Mouse (Mus musculus): ENCODE measurements around the gene Plekhh2. TPM values are rescaled to one million over a fixed set of nuclear protein-coding genes. Genes with fewer than 3 reads are reported as not detected.

Plekhh2 gene
- polyA plus RNA-seq, 1 experiment from 2014 or later = 4.2 TPM

DNA sequence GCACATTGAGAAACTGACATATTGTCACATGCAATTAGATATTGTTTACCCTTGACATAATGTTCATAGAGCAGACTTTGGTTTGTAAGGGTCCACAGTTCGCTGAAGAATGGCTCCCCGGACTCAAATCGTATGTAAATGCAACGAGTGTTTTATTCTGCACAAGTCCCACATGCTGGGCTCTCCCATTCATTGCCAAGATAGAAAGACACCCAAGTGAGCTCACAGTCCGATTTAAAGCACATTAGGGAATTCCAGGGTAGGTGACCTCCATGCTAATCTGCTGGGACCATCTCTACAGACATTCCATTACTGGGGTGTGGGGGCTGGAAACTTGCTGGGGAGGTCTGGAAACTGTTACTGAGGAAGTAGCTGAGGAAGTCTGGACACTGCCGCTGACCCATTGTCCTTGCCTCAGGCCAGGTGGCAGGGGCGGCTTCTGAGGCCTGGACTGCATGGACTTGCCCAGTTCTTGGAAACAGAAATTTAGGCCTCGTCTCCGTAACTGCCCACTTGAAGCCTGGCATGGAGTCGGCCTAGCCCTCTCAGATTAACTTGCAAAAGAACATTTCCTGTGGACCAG lies 128.2 kb downstream of the Plekhh2 start:
- ATAC-seq (ENCODE audit: insufficient read depth, low FRiP score, low TSS enrichment) (no peak), DNase-seq (ENCODE audit: low spot score) (no peak)
- no peak overlapping the region for H3K4me2 ChIP-seq (ENCODE audit: low read depth)
- H3K27me3 ChIP-seq (ENCODE audit: control insufficient read depth, insufficient read depth, low read length) = no peaks in the 10 kb centered on the region
- no peaks in the 10 kb centered on the region for H3K9me3 ChIP-seq (ENCODE audit: control insufficient read depth, low read length)
- H3K4me3 ChIP-seq (ENCODE audit: low read depth, low read length) = no peak overlapping the region
- H3K36me3 ChIP-seq (ENCODE audit: control insufficient read depth, insufficient read depth, low read length) = no peaks in the 10 kb centered on the region
- WGBS = 77% methylated on average over 10 of the region's 10 CpGs
- H3K9ac ChIP-seq (ENCODE audit: low read length) = no peak overlapping the region
- H3K4me1 ChIP-seq (ENCODE audit: control insufficient read depth, insufficient read depth, low read length) = peaks cover 3% of the 10 kb centered on the region; the same call in 1 of the 2 replicates
- H3K27ac ChIP-seq (ENCODE audit: low read depth, low read length) = no peak overlapping the region

DNA sequence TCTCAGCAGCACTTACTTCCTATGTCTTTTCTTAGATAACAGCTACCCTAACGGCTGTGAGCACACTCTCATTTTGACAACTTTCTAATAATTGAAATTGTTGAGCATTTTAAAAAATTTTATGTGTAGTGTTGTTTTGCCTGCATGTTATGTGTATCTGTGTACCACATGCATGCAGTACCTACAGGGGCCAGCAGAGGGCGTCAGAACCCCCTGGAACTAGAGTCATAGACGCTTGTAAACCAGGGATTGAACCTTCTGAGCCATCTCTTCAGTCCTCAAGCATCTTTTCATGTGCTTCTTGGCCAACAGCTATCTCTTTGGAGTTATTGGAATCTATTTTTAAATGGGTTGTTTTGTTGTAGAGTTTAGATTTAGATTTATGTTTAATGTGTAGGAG lies 130.2 kb downstream of the Plekhh2 start:
- Histone ChIP-seq H3K4me1 (ENCODE audit: control insufficient read depth, insufficient read depth, low read length) (peaks cover 6% of the 10 kb centered on the region; the same call in 1 of the 2 replicates), H3K27me3 (ENCODE audit: control insufficient read depth, insufficient read depth, low read length) (no peaks in the 10 kb centered on the region), H3K9me3 (ENCODE audit: control insufficient read depth, low read length) (no peaks in the 10 kb centered on the region), H3K27ac (ENCODE audit: low read depth, low read length) (no peak overlapping the region), H3K4me2 (ENCODE audit: low read depth) (no peak overlapping the region), H3K9ac (ENCODE audit: low read length) (no peak overlapping the region), H3K36me3 (ENCODE audit: control insufficient read depth, insufficient read depth, low read length) (no peaks in the 10 kb centered on the region), H3K4me3 (ENCODE audit: low read depth, low read length) (no peak overlapping the region)
- no peak for ATAC-seq (ENCODE audit: insufficient read depth, low FRiP score, low TSS enrichment)
- WGBS = 33% methylated on average over 3 of the region's 3 CpGs
- no peak for DNase-seq (ENCODE audit: low spot score)

DNA sequence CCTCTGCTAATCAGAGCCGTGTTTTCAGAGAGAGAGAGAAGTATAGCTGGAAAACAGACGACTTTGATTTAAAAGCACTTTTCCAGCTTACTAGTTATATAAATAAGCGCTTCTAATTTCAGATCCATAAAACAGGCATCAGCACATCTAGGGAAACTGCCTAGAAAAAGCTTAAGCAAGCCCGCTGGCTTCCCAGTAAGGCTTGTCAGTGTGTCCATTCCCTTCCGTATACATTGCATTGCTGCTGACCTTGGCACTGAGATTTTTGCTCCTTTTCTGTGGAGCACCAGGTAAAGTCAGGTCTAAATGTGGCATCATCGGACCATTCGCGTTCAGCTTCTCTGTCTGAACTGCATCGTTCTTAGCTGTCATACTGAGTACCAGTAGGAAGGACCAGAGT lies 130.6 kb downstream of the Plekhh2 start:
- peaks cover 6% of the 10 kb centered on the region; the same call in 1 of the 2 replicates for H3K4me1 ChIP-seq (ENCODE audit: control insufficient read depth, insufficient read depth, low read length)
- DNase-seq (ENCODE audit: low spot score) (no peak), ATAC-seq (ENCODE audit: insufficient read depth, low FRiP score, low TSS enrichment) (no peak)
- 93% methylated on average over 9 of the region's 9 CpGs for WGBS
- no peak overlapping the region for H3K9ac ChIP-seq (ENCODE audit: low read length)
- no peaks in the 10 kb centered on the region for H3K9me3 ChIP-seq (ENCODE audit: control insufficient read depth, low read length)
- no peak overlapping the region for H3K4me2 ChIP-seq (ENCODE audit: low read depth)
- H3K27me3 ChIP-seq (ENCODE audit: control insufficient read depth, insufficient read depth, low read length) = no peaks in the 10 kb centered on the region
- H3K27ac ChIP-seq (ENCODE audit: low read depth, low read length) = no peak overlapping the region
- H3K36me3 ChIP-seq (ENCODE audit: control insufficient read depth, insufficient read depth, low read length) = no peaks in the 10 kb centered on the region
- H3K4me3 ChIP-seq (ENCODE audit: low read depth, low read length) = no peak overlapping the region

DNA sequence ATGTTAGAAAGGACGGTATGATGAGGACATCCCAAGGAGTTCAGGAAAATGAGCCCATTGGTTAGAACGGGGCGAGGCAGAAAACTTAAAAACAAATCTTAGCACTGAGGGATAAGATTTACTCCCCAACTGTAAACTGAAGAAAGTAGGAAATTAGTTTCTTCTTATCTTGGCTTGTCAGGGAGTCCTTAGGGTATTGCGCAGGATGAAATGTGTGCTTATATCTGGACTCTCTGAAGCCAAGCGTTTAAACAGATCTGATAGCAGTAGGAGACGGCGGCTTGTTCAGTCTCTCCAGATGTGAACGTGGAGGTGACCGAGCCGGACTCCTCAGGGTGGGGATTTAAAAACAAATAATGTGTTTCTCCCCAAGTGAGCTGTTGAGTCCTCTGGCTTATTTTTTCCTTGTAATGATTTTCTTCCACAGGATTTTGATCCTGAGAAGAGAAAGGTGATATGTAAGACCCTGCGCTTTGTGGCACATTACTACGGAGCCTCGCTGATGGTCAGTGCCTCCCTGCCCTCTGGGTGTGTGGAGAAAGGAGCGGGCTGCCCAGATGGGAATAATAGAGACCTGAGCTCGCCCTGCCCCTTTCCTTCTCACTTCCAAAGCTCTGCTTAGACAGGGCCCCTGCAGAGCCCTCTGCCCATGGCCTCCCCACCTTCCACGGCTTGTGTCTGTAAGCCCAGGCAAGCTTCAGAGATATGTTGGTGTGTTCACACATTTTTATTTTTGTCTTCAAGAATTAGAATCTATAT lies 132.8 kb downstream of the Plekhh2 start:
- ATAC-seq (ENCODE audit: insufficient read depth, low FRiP score, low TSS enrichment) = no peak
- no peak overlapping the region for H3K4me2 ChIP-seq (ENCODE audit: low read depth)
- peaks cover 6% of the 10 kb centered on the region; the same call in 1 of the 2 replicates for H3K4me1 ChIP-seq (ENCODE audit: control insufficient read depth, insufficient read depth, low read length)
- H3K27ac ChIP-seq (ENCODE audit: low read depth, low read length) = no peak overlapping the region
- DNase-seq (ENCODE audit: low spot score) = no peak
- 54% methylated on average over 16 of the region's 16 CpGs for WGBS
- no peak overlapping the region for H3K4me3 ChIP-seq (ENCODE audit: low read depth, low read length)
- no peak overlapping the region for H3K9ac ChIP-seq (ENCODE audit: low read length)
- H3K9me3 ChIP-seq (ENCODE audit: control insufficient read depth, low read length) = no peaks in the 10 kb centered on the region
- H3K36me3 ChIP-seq (ENCODE audit: control insufficient read depth, insufficient read depth, low read length) = no peaks in the 10 kb centered on the region
- no peaks in the 10 kb centered on the region for H3K27me3 ChIP-seq (ENCODE audit: control insufficient read depth, insufficient read depth, low read length)

DNA sequence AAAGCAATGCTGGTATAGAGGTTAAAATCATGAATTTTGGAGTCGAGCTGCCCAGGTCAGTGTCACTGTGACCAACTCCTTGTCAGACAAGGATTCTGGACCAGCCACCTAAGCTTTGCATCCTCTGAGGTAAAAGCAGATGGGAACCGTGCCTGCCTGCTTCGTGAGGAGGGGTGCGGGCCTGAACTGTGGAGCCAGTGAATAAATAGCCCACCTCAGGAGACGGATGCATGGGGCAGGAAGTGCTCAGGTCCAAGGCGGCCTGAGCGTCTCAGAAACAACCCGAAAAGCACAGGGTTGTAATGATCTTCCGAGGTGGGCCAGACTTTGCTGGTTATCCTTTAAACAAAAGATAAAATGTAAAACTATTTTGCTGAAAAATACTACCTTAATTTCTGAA lies 133.4 kb downstream of the Plekhh2 start:
- H3K4me3 ChIP-seq (ENCODE audit: low read depth, low read length) = no peak overlapping the region
- H3K36me3 ChIP-seq (ENCODE audit: control insufficient read depth, insufficient read depth, low read length) = no peaks in the 10 kb centered on the region
- no peaks in the 10 kb centered on the region for H3K9me3 ChIP-seq (ENCODE audit: control insufficient read depth, low read length)
- DNase-seq (ENCODE audit: low spot score) (no peak), ATAC-seq (ENCODE audit: insufficient read depth, low FRiP score, low TSS enrichment) (no peak)
- H3K27me3 ChIP-seq (ENCODE audit: control insufficient read depth, insufficient read depth, low read length) = no peaks in the 10 kb centered on the region
- no peak overlapping the region for H3K4me2 ChIP-seq (ENCODE audit: low read depth)
- 37% methylated on average over 9 of the region's 9 CpGs for WGBS
- H3K4me1 ChIP-seq (ENCODE audit: control insufficient read depth, insufficient read depth, low read length) = peaks cover 6% of the 10 kb centered on the region; the same call in 1 of the 2 replicates
- no peak overlapping the region for H3K9ac ChIP-seq (ENCODE audit: low read length)
- no peak overlapping the region for H3K27ac ChIP-seq (ENCODE audit: low read depth, low read length)

DNA sequence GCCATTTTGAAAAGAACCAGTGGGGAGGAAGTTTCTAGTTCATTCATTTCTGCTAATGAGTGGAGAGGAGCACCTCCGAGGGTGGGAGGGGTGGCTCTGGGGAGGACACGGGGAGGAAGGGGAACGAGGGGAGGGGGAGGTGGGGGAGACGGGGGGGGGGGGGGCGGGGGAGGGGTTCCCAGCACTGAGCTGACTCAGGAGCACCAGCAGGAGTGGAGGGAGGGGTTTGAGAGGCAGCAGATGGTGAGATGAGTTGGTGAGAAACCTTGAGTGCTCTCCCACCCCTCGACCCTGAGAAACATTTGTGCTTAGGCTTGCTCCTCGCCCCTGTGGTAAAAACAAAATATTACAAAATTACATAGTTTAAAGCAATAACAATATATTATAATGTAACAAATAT lies 134.2 kb downstream of the Plekhh2 start:
- no peaks in the 10 kb centered on the region for H3K9me3 ChIP-seq (ENCODE audit: control insufficient read depth, low read length)
- no peaks in the 10 kb centered on the region for H3K36me3 ChIP-seq (ENCODE audit: control insufficient read depth, insufficient read depth, low read length)
- no peaks in the 10 kb centered on the region for H3K27me3 ChIP-seq (ENCODE audit: control insufficient read depth, insufficient read depth, low read length)
- DNase-seq (ENCODE audit: low spot score) (no peak), ATAC-seq (ENCODE audit: insufficient read depth, low FRiP score, low TSS enrichment) (no peak)
- no peak overlapping the region for H3K9ac ChIP-seq (ENCODE audit: low read length)
- no peak overlapping the region for H3K4me2 ChIP-seq (ENCODE audit: low read depth)
- H3K4me1 ChIP-seq (ENCODE audit: control insufficient read depth, insufficient read depth, low read length) = peaks cover 6% of the 10 kb centered on the region; the same call in 1 of the 2 replicates
- H3K4me3 ChIP-seq (ENCODE audit: low read depth, low read length) = no peak overlapping the region
- 43% methylated on average over 2 of the region's 7 CpGs for WGBS
- no peak overlapping the region for H3K27ac ChIP-seq (ENCODE audit: low read depth, low read length)

DNA sequence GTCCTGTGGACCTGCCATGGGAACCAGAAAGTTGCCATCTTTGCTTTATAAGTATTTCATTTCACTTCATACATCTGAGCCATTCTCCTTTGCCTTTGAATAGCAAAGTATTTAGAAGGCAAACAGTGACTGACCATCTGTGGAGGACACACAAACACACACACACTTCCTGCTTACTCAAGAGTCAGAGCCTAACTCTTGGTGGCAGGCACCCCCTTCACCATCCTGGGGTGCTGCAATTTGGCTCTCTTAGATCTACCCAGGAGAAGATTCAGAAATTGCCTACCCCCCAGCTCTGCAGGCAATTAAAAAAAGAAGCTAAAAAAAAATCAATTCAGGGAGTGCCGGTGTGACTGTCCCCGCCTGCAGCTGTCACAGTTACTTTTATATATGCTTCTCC lies 134.8 kb downstream of the Plekhh2 start:
- H3K9ac ChIP-seq (ENCODE audit: low read length) = no peak overlapping the region
- ATAC-seq (ENCODE audit: insufficient read depth, low FRiP score, low TSS enrichment) (no peak), DNase-seq (ENCODE audit: low spot score) (no peak)
- H3K4me3 ChIP-seq (ENCODE audit: low read depth, low read length) = no peak overlapping the region
- peaks cover 6% of the 10 kb centered on the region; the same call in 1 of the 2 replicates for H3K4me1 ChIP-seq (ENCODE audit: control insufficient read depth, insufficient read depth, low read length)
- H3K9me3 ChIP-seq (ENCODE audit: control insufficient read depth, low read length) = no peaks in the 10 kb centered on the region
- no peaks in the 10 kb centered on the region for H3K36me3 ChIP-seq (ENCODE audit: control insufficient read depth, insufficient read depth, low read length)
- 47% methylated on average over 2 of the region's 2 CpGs for WGBS
- H3K4me2 ChIP-seq (ENCODE audit: low read depth) = no peak overlapping the region
- H3K27me3 ChIP-seq (ENCODE audit: control insufficient read depth, insufficient read depth, low read length) = no peaks in the 10 kb centered on the region
- H3K27ac ChIP-seq (ENCODE audit: low read depth, low read length) = no peak overlapping the region

DNA sequence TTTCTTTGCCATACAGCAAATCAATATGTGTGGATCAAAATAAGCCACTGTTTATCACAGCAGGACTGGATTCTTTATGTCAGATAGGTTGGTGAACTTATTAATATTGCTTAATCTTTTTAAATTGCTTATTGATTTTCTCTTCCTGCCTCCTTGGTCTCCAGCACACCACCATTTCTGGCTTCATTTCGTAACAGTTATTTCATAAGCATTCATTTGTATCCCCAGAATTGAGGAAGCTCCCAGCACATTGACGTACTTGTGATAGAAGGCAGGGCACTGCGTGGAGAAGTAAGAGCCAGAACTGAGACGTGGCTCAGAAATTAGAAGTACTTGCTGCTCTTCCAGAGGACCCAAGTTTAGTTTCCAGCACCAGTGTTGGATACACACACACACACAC lies 135.9 kb downstream of the Plekhh2 start:
- ATAC-seq (ENCODE audit: insufficient read depth, low FRiP score, low TSS enrichment) = no peak
- 89% methylated on average over 4 of the region's 4 CpGs for WGBS
- Histone ChIP-seq H3K4me1 (ENCODE audit: control insufficient read depth, insufficient read depth, low read length) (peaks cover 6% of the 10 kb centered on the region; the same call in 1 of the 2 replicates), H3K9me3 (ENCODE audit: control insufficient read depth, low read length) (no peaks in the 10 kb centered on the region), H3K4me2 (ENCODE audit: low read depth) (no peak overlapping the region), H3K4me3 (ENCODE audit: low read depth, low read length) (no peak overlapping the region), H3K27ac (ENCODE audit: low read depth, low read length) (no peak overlapping the region), H3K36me3 (ENCODE audit: control insufficient read depth, insufficient read depth, low read length) (no peaks in the 10 kb centered on the region), H3K27me3 (ENCODE audit: control insufficient read depth, insufficient read depth, low read length) (no peaks in the 10 kb centered on the region), H3K9ac (ENCODE audit: low read length) (no peak overlapping the region)
- no peak for DNase-seq (ENCODE audit: low spot score)

Data from neural tube, embryonic 11.5 days (tissue).